Mouse (Mus musculus) lung, postnatal 0 days (tissue): ENCODE measurements around the gene Tbce. TPM values are rescaled to one million over a fixed set of nuclear protein-coding genes. Genes with fewer than 3 reads are reported as not detected.

Experiments
- ATAC-seq: fragments of 200-750 bp; cut with Nextera tagmentation; 2 replicates; pipeline ENCODE4 v1.8.0; 2017; ENCODE audit warnings: moderate library complexity
- DNase-seq: peaks from one replicate; pipeline ENCODE4 v3.0.0-alpha.2; 2016; ENCODE audit warnings: low spot score
- H3K27ac ChIP-seq: fragments of 300-500 bp; sonication (generic); 2 replicates; pipeline ENCODE4 v1.5.1; 2014; ENCODE audit warnings: antibody characterized with exemption, mild to moderate bottlenecking, low read length, mixed read lengths
- H3K27me3 ChIP-seq: fragments of 300-500 bp; sonication (generic); replicated peaks from 2 replicates; pipeline ENCODE4 v1.6.1; 2014; ENCODE audit warnings: low read length, mixed read lengths; ENCODE audit not compliant: insufficient read depth
- H3K36me3 ChIP-seq: fragments of 300-500 bp; sonication (generic); 2 replicates; pipeline ENCODE4 v1.6.1; 2014; ENCODE audit warnings: low read length, mixed read lengths; ENCODE audit not compliant: insufficient read depth
- H3K4me1 ChIP-seq: fragments of 300-500 bp; sonication (generic); 2 replicates; pipeline ENCODE4 v1.6.1; 2014; ENCODE audit warnings: antibody characterized with exemption, low read depth, low read length, mixed read lengths; ENCODE audit not compliant: insufficient read depth
- H3K4me2 ChIP-seq: fragments of 300-500 bp; sonication (generic); replicated peaks from 2 replicates; pipeline ENCODE4 v1.6.1; 2014; ENCODE audit warnings: low read depth, mild to moderate bottlenecking, low read length, moderate library complexity, mixed read lengths
- H3K4me3 ChIP-seq: fragments of 300-500 bp; sonication (generic); 2 replicates; pipeline ENCODE4 v1.5.1; 2014; ENCODE audit warnings: low read depth, low read length
- H3K9ac ChIP-seq: fragments of 300-500 bp; sonication (generic); replicated peaks from 2 replicates; pipeline ENCODE4 v1.6.1; 2014; ENCODE audit warnings: low read depth, mild to moderate bottlenecking
- H3K9me3 ChIP-seq: fragments of 300-500 bp; sonication (generic); 2 replicates; pipeline ENCODE4 v1.6.1; 2016; ENCODE audit warnings: low read length, mixed read lengths
- CTCF ChIP-seq: IDR thresholded peaks from 2 replicates; pipeline ENCODE4 v1.5.1; 2016; ENCODE audit warnings: antibody characterized with exemption, mild to moderate bottlenecking
- EP300 ChIP-seq: IDR thresholded peaks from 2 replicates; pipeline ENCODE4 v1.6.1; 2016; ENCODE audit warnings: antibody characterized with exemption, mild to moderate bottlenecking, control low read depth
- WGBS: fragments of 180-500 bp; shearing (Covaris S2); extraction: QIAGEN DNeasy Blood & Tissue Kit; methylation state at CpG from one replicate; pipeline ENCODE4 v1.1.7; 2014; 5-methylcytosine and 5-hydroxymethylcytosine counted together
- polyA plus RNA-seq: library from polyadenylated mRNA; unstranded; fragments of >200 nt; fragmentation: Nextera tagmentation; extraction: Ambion mirVana; gene quantifications from 2 replicates; pipeline ENCODE4 v1.2.1, GENCODE M21; 2015

The Tbce gene
- polyA plus RNA-seq, 1 experiment from 2014 or later, result 37.1 TPM

GRCm38 (mm10) chr13:14065028-14065380, 25.6 kb upstream of the Tbce start:
- DNase-seq (no peak), ATAC-seq (no peak)
- H3K36me3 ChIP-seq, result no peaks in the 10 kb centered on the region
- TF ChIP-seq EP300, result no peak
- no peak for TF ChIP-seq CTCF
- H3K27me3 ChIP-seq, result no peaks in the 10 kb centered on the region
- H3K4me1 ChIP-seq, result peaks cover 6% of the 10 kb centered on the region; the same call in 1 of the 2 replicates
- peak overlapping the region; percentile 98 for H3K4me3 ChIP-seq
- peak overlapping the region; percentile 93 for H3K9ac ChIP-seq
- no peaks in the 10 kb centered on the region for H3K9me3 ChIP-seq
- H3K4me2 ChIP-seq, result peak overlapping the region; percentile 84
- peak overlapping the region; percentile 97 for H3K27ac ChIP-seq
- WGBS, result 9% methylated on average over 9 of the region's 9 CpGs

GRCm38 (mm10) chr13:14064341-14065027, 25.0 kb upstream of the Tbce start:
- peak overlapping the region; percentile 98 for H3K4me3 ChIP-seq
- peaks cover 6% of the 10 kb centered on the region; the same call in 1 of the 2 replicates for H3K4me1 ChIP-seq
- no peaks in the 10 kb centered on the region for H3K9me3 ChIP-seq
- WGBS, result under 1% methylated on average over 46 of the region's 65 CpGs
- no peaks in the 10 kb centered on the region for H3K27me3 ChIP-seq
- no peaks in the 10 kb centered on the region for H3K36me3 ChIP-seq
- H3K9ac ChIP-seq, result peak overlapping the region; percentile 93
- ATAC-seq, result no peak
- peak; percentile 64 for DNase-seq
- H3K27ac ChIP-seq, result peak overlapping the region; percentile 97
- peak overlapping the region; percentile 84 for H3K4me2 ChIP-seq
- TF ChIP-seq EP300, result no peak
- no peak for TF ChIP-seq CTCF

GRCm38 (mm10) chr13:14063942-14064271, 24.5 kb upstream of the Tbce start:
- H3K9ac ChIP-seq, result peak overlapping the region; percentile 93
- peaks cover 6% of the 10 kb centered on the region; the same call in 1 of the 2 replicates for H3K4me1 ChIP-seq
- peak overlapping the region; percentile 84 for H3K4me2 ChIP-seq
- no peaks in the 10 kb centered on the region for H3K27me3 ChIP-seq
- no peaks in the 10 kb centered on the region for H3K9me3 ChIP-seq
- peak; percentile 34 for ATAC-seq
- DNase-seq, result no peak
- no peaks in the 10 kb centered on the region for H3K36me3 ChIP-seq
- TF ChIP-seq EP300 (no peak), CTCF (no peak)
- 3% methylated on average over 6 of the region's 31 CpGs for WGBS
- peak overlapping the region; percentile 98 for H3K4me3 ChIP-seq
- peak overlapping the region; percentile 97 for H3K27ac ChIP-seq

- Histone ChIP-seq H3K4me2 (peak within 1 kb of the TSS; percentile 84), H3K4me3 (peak within 1 kb of the TSS; percentile 98), H3K27ac (peak within 1 kb of the TSS; percentile 97), H3K36me3 (no peaks in the 10 kb centered on the region), H3K27me3 (no peaks in the 10 kb centered on the region), H3K9me3 (no peaks in the 10 kb centered on the region), H3K4me1 (peaks cover 6% of the 10 kb centered on the region; the same call in 1 of the 2 replicates), H3K9ac (peak within 1 kb of the TSS; percentile 93)
- peak; percentile 100 for DNase-seq
- peak; percentile 40; the same call in 1 of the 2 replicates for TF ChIP-seq EP300
- TF ChIP-seq CTCF, result no peak
- under 1% methylated on average over 60 of the region's 64 CpGs for WGBS
- peak; percentile 96 for ATAC-seq
Observed at GRCm38 (mm10) chr13:14063013-14063941, 23.8 kb upstream of the Tbce start, which contains the start of the genes Arid4b and Ggps1. Arid4b (plus strand) TSS chr13:14063232. Ggps1 (minus strand) TSS chr13:14063488.

- TF ChIP-seq EP300 (no peak), CTCF (no peak)
- peak; percentile 50 for DNase-seq
Observed at GRCm38 (mm10) chr13:14062209-14063012, 23.0 kb upstream of the Tbce start.

More at GRCm38 (mm10) chr13:14062209-14063012, 23.0 kb upstream of the Tbce start:
- Histone ChIP-seq H3K9ac (peak overlapping the region; percentile 82), H3K4me1 (peaks cover 6% of the 10 kb centered on the region; the same call in 1 of the 2 replicates), H3K4me2 (peak overlapping the region; percentile 73), H3K9me3 (no peaks in the 10 kb centered on the region), H3K4me3 (peak overlapping the region; percentile 98), H3K27me3 (no peaks in the 10 kb centered on the region), H3K27ac (peak overlapping the region; percentile 92), H3K36me3 (no peaks in the 10 kb centered on the region)
- ATAC-seq, result no peak
- 3% methylated on average over 11 of the region's 11 CpGs for WGBS
